8 mouse cellular contexts compared by ENCODE assay signal in the genomic region with DNA sequence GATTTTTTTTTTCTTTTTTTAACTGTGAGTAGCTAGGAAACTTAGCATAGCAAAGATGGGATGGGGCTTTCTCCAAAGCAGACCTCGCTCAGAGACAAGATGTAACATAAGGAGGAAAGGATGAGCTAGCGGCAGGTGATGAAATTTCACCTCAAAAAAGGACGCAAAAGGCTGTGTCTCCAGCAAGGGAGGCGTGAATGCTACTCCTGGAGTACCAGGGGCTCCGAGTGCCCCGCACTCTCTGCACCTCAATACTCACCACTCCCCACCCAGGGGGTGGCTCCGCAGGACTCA. TPM values are rescaled to one million over a fixed set of nuclear protein-coding genes. Genes with fewer than 3 reads are reported as not detected.
DNase-seq lines count a peak whose midpoint lies in the region; ATAC-seq and TF ChIP-seq lines count a peak whose summit lies in the region.

No protein-coding gene starts in this region.

- H3K4me1 ChIP-seq in erythroblast, embryonic 14.5 days (ENCODE audit: control insufficient read depth), result peaks cover 9% of the 10 kb centered on the region
- peaks cover 3% of the 10 kb centered on the region; the same call in 1 of the 2 replicates for H3K4me1 ChIP-seq in thymus, adult 2 months (replicated peaks; ENCODE audit: control insufficient read depth, insufficient read depth, low read length)
- H3K4me1 ChIP-seq in liver, embryonic 12.5 days, result peaks cover 11% of the 10 kb centered on the region
- no peaks in the 10 kb centered on the region for H3K4me1 ChIP-seq in stomach, postnatal 0 days (replicated peaks; ENCODE audit: control insufficient read depth, insufficient read depth)

- WGBS in thymus, adult 2 months, result 4% methylated on average over 7 of the region's 7 CpGs
- under 1% methylated on average over 7 of the region's 7 CpGs for WGBS in liver, embryonic 12.5 days (ENCODE audit: insufficient replicate concordance)
- 0% methylated on average over 7 of the region's 7 CpGs for WGBS in stomach, postnatal 0 days

- peak overlapping the region; percentile 62 for H3K4me3 ChIP-seq in erythroblast, embryonic 14.5 days (replicated peaks)
- peak overlapping the region; percentile 47 for H3K4me3 ChIP-seq in thymus, adult 2 months (ENCODE audit: control insufficient read depth, insufficient read depth, low read length)
- H3K4me3 ChIP-seq in liver, embryonic 12.5 days, result peak overlapping the region; percentile 71
- peak overlapping the region; percentile 93 for H3K4me3 ChIP-seq in stomach, postnatal 0 days (ENCODE audit: low read depth, low read length)

- no peaks in the 10 kb centered on the region for H3K36me3 ChIP-seq in erythroblast, embryonic 14.5 days (ENCODE audit: control insufficient read depth)
- H3K36me3 ChIP-seq in thymus, adult 2 months (ENCODE audit: control insufficient read depth, insufficient read depth, low read length), result no peaks in the 10 kb centered on the region
- no peaks in the 10 kb centered on the region for H3K36me3 ChIP-seq in liver, embryonic 12.5 days
- H3K36me3 ChIP-seq in stomach, postnatal 0 days (ENCODE audit: control insufficient read depth, insufficient read depth, low read length), result no peaks in the 10 kb centered on the region

- peak overlapping the region; percentile 75 for H3K9ac ChIP-seq in liver, embryonic 12.5 days
- peak overlapping the region; percentile 98 for H3K9ac ChIP-seq in stomach, postnatal 0 days (ENCODE audit: low read length)

- no peak for TF ChIP-seq POLR2A in thymus, adult 2 months (IDR thresholded peaks at IDR 0.05; ENCODE audit: control insufficient read depth, extremely low read depth, insufficient read depth, low read length, poor library complexity)

- TF ChIP-seq EP300 in stomach, postnatal 0 days (optimal IDR thresholded peaks at IDR 0.05), result no peak

- no peak for DNase-seq in thymus, adult 2 months
- no peak for DNase-seq in thymus, adult 18-20 months
- DNase-seq in stomach, postnatal 0 days (ENCODE audit: low spot score), result no peak
- DNase-seq in layer of hippocampus, adult 11-12 months (ENCODE audit: low spot score), result no peak
- no peak for DNase-seq in cerebellum, adult 18-20 months

- H3K27ac ChIP-seq in thymus, adult 2 months (ENCODE audit: control insufficient read depth, insufficient read depth, low read length), result no peak overlapping the region
- H3K27ac ChIP-seq in liver, embryonic 12.5 days, result peak overlapping the region; percentile 76; the same call in 1 of the 2 replicates
- peak overlapping the region; percentile 97 for H3K27ac ChIP-seq in stomach, postnatal 0 days (replicated peaks)

- peaks cover 3% of the 10 kb centered on the region; the same call in 1 of the 2 replicates for H3K9me3 ChIP-seq in erythroblast, embryonic 14.5 days (ENCODE audit: control insufficient read depth, low read length)
- no peaks in the 10 kb centered on the region for H3K9me3 ChIP-seq in liver, embryonic 12.5 days (replicated peaks)
- H3K9me3 ChIP-seq in stomach, postnatal 0 days (ENCODE audit: control insufficient read depth, low read length), result no peaks in the 10 kb centered on the region

- ATAC-seq in erythroblast, adult 5-6 weeks (replicated peaks; ENCODE audit: low FRiP score, poor library complexity, severe bottlenecking), result no peak
- ATAC-seq in liver, embryonic 12.5 days, result no peak
- no peak for ATAC-seq in stomach, postnatal 0 days (ENCODE audit: low FRiP score, low TSS enrichment)

- H3K27me3 ChIP-seq in erythroblast, embryonic 14.5 days (ENCODE audit: control insufficient read depth), result peaks cover 66% of the 10 kb centered on the region
- peaks cover 11% of the 10 kb centered on the region; the same call in 1 of the 2 replicates for H3K27me3 ChIP-seq in thymus, adult 2 months (ENCODE audit: control insufficient read depth, insufficient read depth, low read length)
- H3K27me3 ChIP-seq in liver, embryonic 12.5 days (replicated peaks), result peaks cover 43% of the 10 kb centered on the region
- H3K27me3 ChIP-seq in stomach, postnatal 0 days (ENCODE audit: control insufficient read depth, insufficient read depth, low read length), result no peaks in the 10 kb centered on the region

- H3K4me2 ChIP-seq in liver, embryonic 12.5 days, result peak overlapping the region; percentile 96
- H3K4me2 ChIP-seq in stomach, postnatal 0 days (replicated peaks; ENCODE audit: low read depth), result peak overlapping the region; percentile 80

- TF ChIP-seq CTCF in thymus, adult 2 months (IDR thresholded peaks at IDR 0.05; ENCODE audit: borderline replicate concordance, control insufficient read depth, extremely low read depth, insufficient read depth, low read length, poor library complexity), result no peak
- TF ChIP-seq CTCF in stomach, postnatal 0 days (IDR thresholded peaks at IDR 0.05; ENCODE audit: low read depth), result no peak

RNA-seq across cellular contexts. Expression of gene Zfyve9, which starts 0.9 kb away (rescaled TPM):
- polyA plus RNA-seq in erythroblast, embryonic 14.5 days (2012), result not detected in 2 replicates
- total RNA-seq in erythroblast, adult 5-6 weeks (2015; ENCODE audit: low replicate concordance), result 1.3 TPM in 1 of 2 replicates, not detected in the other
- 1.7 and 1.8 TPM in 2 replicates for total RNA-seq in erythroblast, adult 5-6 weeks (2017; ENCODE audit: low replicate concordance)
- polyA plus RNA-seq in thymus, adult 2 months (2012; rRNA removed), result 0.73 and 0.84 TPM in 2 replicates
- 0.89 and 0.91 TPM in 2 replicates for polyA plus RNA-seq in liver, embryonic 12.5 days (2016; fragmentation: Nextera tagmentation; extraction: Ambion mirVana)
- polyA plus RNA-seq in stomach, postnatal 0 days (2015; fragmentation: Nextera tagmentation; extraction: Ambion mirVana), result 2.6 and 3.0 TPM in 2 replicates

RNA-seq across cellular contexts. Expression of gene Btf3l4, which starts 53.7 kb away (rescaled TPM):
- polyA plus RNA-seq in erythroblast, embryonic 14.5 days (2012), result 0.32 and 0.61 TPM in 2 replicates
- total RNA-seq in erythroblast, adult 5-6 weeks (2015; ENCODE audit: low replicate concordance), result 17.1 and 21.7 TPM in 2 replicates
- total RNA-seq in erythroblast, adult 5-6 weeks (2017; ENCODE audit: low replicate concordance), result 12.0 and 18.3 TPM in 2 replicates
- 19.3 and 24.3 TPM in 2 replicates for polyA plus RNA-seq in thymus, adult 2 months (2012; rRNA removed)
- polyA plus RNA-seq in liver, embryonic 12.5 days (2016; fragmentation: Nextera tagmentation; extraction: Ambion mirVana), result 67.0 and 73.8 TPM in 2 replicates
- polyA plus RNA-seq in stomach, postnatal 0 days (2015; fragmentation: Nextera tagmentation; extraction: Ambion mirVana), result 114 TPM in 2 replicates

RNA-seq across cellular contexts. Expression of gene Txndc12, which starts 54.7 kb away (rescaled TPM):
- polyA plus RNA-seq in erythroblast, embryonic 14.5 days (2012), result 0.05 and 0.11 TPM in 2 replicates
- total RNA-seq in erythroblast, adult 5-6 weeks (2015; ENCODE audit: low replicate concordance), result 11.5 and 11.9 TPM in 2 replicates
- 9.5 and 14.5 TPM in 2 replicates for total RNA-seq in erythroblast, adult 5-6 weeks (2017; ENCODE audit: low replicate concordance)
- 14.7 and 15.5 TPM in 2 replicates for polyA plus RNA-seq in thymus, adult 2 months (2012; rRNA removed)
- 33.6 and 35.9 TPM in 2 replicates for polyA plus RNA-seq in liver, embryonic 12.5 days (2016; fragmentation: Nextera tagmentation; extraction: Ambion mirVana)
- polyA plus RNA-seq in stomach, postnatal 0 days (2015; fragmentation: Nextera tagmentation; extraction: Ambion mirVana), result 64.0 and 66.7 TPM in 2 replicates

Comparison
In these comparisons a context has a peak if more than half of its experiments do, and no peak if none do; other contexts are left out.
1. RNA of gene Btf3l4, which starts 53.7 kb away (polyA plus RNA-seq): 114 TPM in stomach, postnatal 0 days, 67.0 to 73.8 TPM in liver, embryonic 12.5 days and 19.3 to 24.3 TPM in thymus, adult 2 months; 0.32 to 0.61 TPM in erythroblast, embryonic 14.5 days; every median in the first group is over 10 times any median in the second.
2. RNA of gene Txndc12, which starts 54.7 kb away (polyA plus RNA-seq): 64.0 to 66.7 TPM in stomach, postnatal 0 days, 33.6 to 35.9 TPM in liver, embryonic 12.5 days and 14.7 to 15.5 TPM in thymus, adult 2 months; 0.05 to 0.11 TPM in erythroblast, embryonic 14.5 days; every median in the first group is over 10 times any median in the second.
3. Peak in every context shown above with its lines, with median percentiles within 50 percentile points of each other: H3K4me3 ChIP-seq.